Mouse (Mus musculus) kidney, embryonic 14.5 days (tissue): ENCODE results near the gene Plekha5. TPM values are rescaled to one million over a fixed set of nuclear protein-coding genes. Genes with fewer than 3 reads are reported as not detected.

Source experiments
- ATAC-seq: fragments of 200-750 bp; cut with Nextera tagmentation; 2 replicates; pipeline ENCODE4 v1.8.0; 2017; ENCODE audit warnings: moderate number of reproducible peaks, mild to moderate bottlenecking, moderate TSS enrichment, moderate library complexity; ENCODE audit not compliant: low FRiP score, low TSS enrichment
- H3K27ac ChIP-seq: fragments of 300-500 bp; sonication (generic); 2 replicates; pipeline ENCODE4 v1.5.1; 2014; ENCODE audit warnings: low read depth, mild to moderate bottlenecking, low read length, moderate library complexity, mixed read lengths
- H3K27me3 ChIP-seq: fragments of 300-500 bp; sonication (generic); 2 replicates; pipeline ENCODE4 v1.6.1; 2014; ENCODE audit warnings: mild to moderate bottlenecking, low read length; ENCODE audit not compliant: control insufficient read depth, insufficient read depth
- H3K36me3 ChIP-seq: fragments of 300-500 bp; sonication (generic); 2 replicates; pipeline ENCODE4 v1.6.1; 2014; ENCODE audit warnings: low read length, mixed read lengths; ENCODE audit not compliant: control insufficient read depth, insufficient read depth
- H3K4me1 ChIP-seq: fragments of 300-500 bp; sonication (generic); 2 replicates; pipeline ENCODE4 v1.6.1; 2014; ENCODE audit warnings: low read length, mixed read lengths; ENCODE audit not compliant: control insufficient read depth, insufficient read depth
- H3K4me2 ChIP-seq: fragments of 300-500 bp; sonication (generic); replicated peaks from 2 replicates; pipeline ENCODE4 v1.6.1; 2014; ENCODE audit warnings: low read depth, mild to moderate bottlenecking, low read length
- H3K4me3 ChIP-seq: fragments of 300-500 bp; sonication (generic); 2 replicates; pipeline ENCODE4 v1.5.1; 2014; ENCODE audit warnings: mild to moderate bottlenecking, low read length
- H3K9ac ChIP-seq: fragments of 300-500 bp; sonication (generic); 2 replicates; pipeline ENCODE4 v1.6.1; 2014; ENCODE audit warnings: low read depth, mild to moderate bottlenecking, low read length, moderate library complexity
- H3K9me3 ChIP-seq: fragments of 300-500 bp; sonication (generic); 2 replicates; pipeline ENCODE4 v1.6.1; 2016; ENCODE audit warnings: low read length; ENCODE audit not compliant: control insufficient read depth
- WGBS: fragments of 180-500 bp; shearing (Covaris S2); extraction: QIAGEN DNeasy Blood & Tissue Kit; methylation state at CpG from one replicate; pipeline ENCODE4 v1.1.7; 2014; 5-methylcytosine and 5-hydroxymethylcytosine counted together
- polyA plus RNA-seq: library from polyadenylated mRNA; unstranded; fragments of >200 nt; fragmentation: Nextera tagmentation; extraction: Ambion mirVana; gene quantifications from 2 replicates; pipeline ENCODE4 v1.2.1, GENCODE M21; 2014

Plekha5 gene
- polyA plus RNA-seq, 1 experiment from 2014 or later: 63.4 TPM

DNA sequence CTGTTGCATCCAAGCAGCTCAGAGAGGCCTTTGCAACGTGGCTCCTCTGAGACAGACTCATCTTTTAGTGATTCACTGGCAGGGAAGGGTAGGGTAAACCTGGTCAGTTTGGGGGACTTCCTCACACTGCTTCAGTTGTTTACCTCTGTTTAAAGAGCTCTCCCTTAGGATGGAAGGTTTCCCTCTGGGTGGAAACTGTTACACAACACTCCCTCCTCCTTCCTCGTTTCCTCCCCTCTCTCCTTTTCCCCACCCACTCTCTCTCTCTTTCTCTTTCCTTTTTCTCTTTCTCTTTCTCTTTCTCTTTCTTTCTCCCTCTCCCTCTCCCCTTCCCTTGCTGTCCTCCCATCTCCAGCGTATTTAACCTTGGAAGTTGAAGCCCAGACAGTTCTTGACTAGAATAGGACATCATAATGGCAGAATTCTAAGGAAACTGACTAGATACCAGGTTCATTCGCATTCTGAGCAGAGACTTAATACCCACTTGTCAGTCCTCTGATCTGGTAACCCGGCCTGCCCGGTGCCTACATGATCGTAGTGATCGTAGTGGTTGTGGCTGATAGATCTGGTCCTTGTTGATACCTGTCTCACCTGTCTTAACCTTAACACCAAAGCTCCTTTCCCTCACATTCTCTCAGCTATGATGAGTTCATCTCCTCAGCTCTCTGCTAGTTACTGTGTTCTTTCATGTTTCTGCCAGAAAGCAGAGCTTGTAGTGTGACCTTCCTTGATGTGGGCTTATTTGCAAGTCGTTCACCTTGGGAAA lies 137.5 kb downstream of the Plekha5 start:
- no peak overlapping the region; the same call in 1 of the 2 replicates for H3K9ac ChIP-seq
- H3K36me3 ChIP-seq: peaks cover 3% of the 10 kb centered on the region; the same call in 1 of the 2 replicates
- no peak for ATAC-seq
- H3K27me3 ChIP-seq: no peaks in the 10 kb centered on the region
- no peaks in the 10 kb centered on the region for H3K4me1 ChIP-seq
- H3K9me3 ChIP-seq: no peaks in the 10 kb centered on the region
- H3K4me3 ChIP-seq: no peak overlapping the region
- WGBS: 77% methylated on average over 9 of the region's 9 CpGs
- H3K27ac ChIP-seq: no peak overlapping the region
- H3K4me2 ChIP-seq: no peak overlapping the region

DNA sequence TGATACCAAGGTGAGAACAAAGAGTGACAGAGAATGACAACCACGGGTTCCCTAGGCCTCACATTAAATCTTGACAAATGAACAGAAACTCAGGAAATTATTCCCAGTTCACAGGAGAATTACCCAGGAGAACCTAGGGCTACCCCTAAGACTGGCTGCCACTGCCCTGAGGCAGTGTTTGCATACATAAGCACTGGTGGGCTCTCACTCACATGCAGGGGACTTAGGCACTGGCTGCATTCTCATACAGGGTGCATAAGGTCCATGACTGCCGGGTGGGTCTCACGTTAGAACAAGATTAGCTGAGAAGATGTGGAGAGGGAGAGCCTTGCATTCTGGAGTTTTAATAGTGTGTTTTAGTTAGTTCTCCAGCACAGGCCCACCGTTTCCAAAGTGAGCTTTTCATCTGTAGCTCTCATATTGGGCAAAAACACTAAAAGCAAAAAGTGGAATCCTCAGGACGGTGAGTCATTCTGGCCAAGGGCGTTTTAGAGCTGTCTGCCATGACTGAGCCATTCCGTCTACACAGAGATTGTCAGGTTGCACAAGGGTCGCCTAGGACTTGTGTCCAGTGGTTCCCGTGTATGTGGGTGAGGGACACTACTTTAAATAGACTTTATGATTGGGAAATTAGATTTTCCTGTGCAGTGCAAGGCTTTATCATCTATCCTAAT lies 138.2 kb downstream of the Plekha5 start:
- no peaks in the 10 kb centered on the region for H3K4me1 ChIP-seq
- no peak overlapping the region for H3K9ac ChIP-seq
- 81% methylated on average over 9 of the region's 9 CpGs for WGBS
- no peak overlapping the region for H3K4me2 ChIP-seq
- no peaks in the 10 kb centered on the region for H3K9me3 ChIP-seq
- peaks cover 3% of the 10 kb centered on the region; the same call in 1 of the 2 replicates for H3K36me3 ChIP-seq
- H3K27me3 ChIP-seq: no peaks in the 10 kb centered on the region
- ATAC-seq: no peak
- H3K27ac ChIP-seq: no peak overlapping the region
- H3K4me3 ChIP-seq: no peak overlapping the region

DNA sequence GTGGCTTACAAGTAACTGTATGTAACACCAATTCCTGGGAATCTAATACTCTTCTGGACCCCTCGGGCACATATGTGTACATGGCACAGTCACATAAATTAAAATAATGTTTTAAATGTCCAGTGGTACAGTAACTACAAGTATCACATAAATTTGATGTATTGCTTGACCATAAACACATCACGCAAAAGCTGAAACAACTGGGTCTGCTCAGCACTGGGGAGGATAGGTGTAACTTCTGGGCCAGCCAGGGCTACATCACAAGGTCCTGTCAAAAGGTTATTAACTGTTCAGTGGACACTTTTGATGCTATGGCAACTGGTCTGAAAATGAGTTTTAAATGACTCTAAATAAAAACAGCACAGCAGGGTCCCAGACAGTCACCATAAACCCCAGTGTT lies 143.3 kb downstream of the Plekha5 start:
- ATAC-seq: peak; percentile 75
- Histone ChIP-seq H3K4me1 (peaks cover 4% of the 10 kb centered on the region; the same call in 1 of the 2 replicates), H3K36me3 (peaks cover 20% of the 10 kb centered on the region), H3K4me2 (no peak overlapping the region), H3K4me3 (no peak overlapping the region), H3K9me3 (no peaks in the 10 kb centered on the region), H3K27ac (no peak overlapping the region), H3K27me3 (no peaks in the 10 kb centered on the region), H3K9ac (no peak overlapping the region)
- WGBS: 27% methylated on average over 2 of the region's 2 CpGs

DNA sequence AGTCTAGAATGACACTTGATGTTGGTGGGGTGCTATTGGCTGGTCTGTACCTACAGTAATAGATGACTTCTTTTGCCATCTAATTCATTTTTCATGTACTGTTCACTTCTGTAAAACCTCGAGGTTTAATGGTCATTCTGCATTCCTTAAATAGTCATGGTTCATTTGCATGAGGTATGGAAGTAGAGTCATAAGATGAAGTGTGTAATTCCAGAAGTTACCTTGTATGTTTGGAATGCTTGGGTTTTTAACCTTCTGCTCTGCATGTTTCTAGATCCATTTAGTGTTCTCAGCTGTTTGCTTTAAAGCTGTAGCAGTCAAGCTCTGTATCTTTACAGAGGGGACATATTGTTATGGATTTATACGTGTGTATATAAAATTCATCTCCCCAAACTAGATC lies 144.0 kb downstream of the Plekha5 start:
- Histone ChIP-seq H3K9me3 (no peaks in the 10 kb centered on the region), H3K27ac (no peak overlapping the region), H3K36me3 (peaks cover 26% of the 10 kb centered on the region), H3K4me1 (peaks cover 4% of the 10 kb centered on the region; the same call in 1 of the 2 replicates), H3K27me3 (no peaks in the 10 kb centered on the region), H3K9ac (no peak overlapping the region), H3K4me3 (no peak overlapping the region), H3K4me2 (no peak overlapping the region)
- WGBS: 58% methylated on average over 2 of the region's 2 CpGs
- no peak for ATAC-seq

DNA sequence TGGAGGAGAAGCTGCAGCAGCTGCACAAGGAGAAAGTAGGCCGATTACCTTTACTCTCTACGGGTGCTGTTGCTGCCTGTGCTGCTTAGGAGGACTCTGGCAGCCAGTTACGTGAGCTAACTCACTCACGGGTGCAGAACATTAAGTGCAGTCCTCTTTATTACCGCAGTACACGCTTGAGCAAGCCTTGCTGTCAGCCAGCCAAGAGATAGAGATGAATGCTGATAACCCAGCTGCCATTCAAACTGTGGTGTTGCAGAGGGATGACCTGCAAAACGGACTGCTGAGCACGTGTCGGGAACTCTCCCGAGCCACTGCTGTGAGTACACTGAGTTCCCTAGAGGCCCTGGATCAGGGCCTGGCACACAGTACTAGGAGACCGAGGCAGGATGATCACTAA lies 146.3 kb downstream of the Plekha5 start:
- peak; percentile 66; the same call in 1 of the 2 replicates for ATAC-seq
- Histone ChIP-seq H3K4me1 (peaks cover 4% of the 10 kb centered on the region; the same call in 1 of the 2 replicates), H3K4me3 (no peak overlapping the region), H3K9ac (peak overlapping the region; percentile 7; the same call in 1 of the 2 replicates), H3K4me2 (no peak overlapping the region), H3K27me3 (no peaks in the 10 kb centered on the region), H3K9me3 (no peaks in the 10 kb centered on the region), H3K36me3 (peaks cover 46% of the 10 kb centered on the region), H3K27ac (no peak overlapping the region)
- WGBS: 43% methylated on average over 11 of the region's 11 CpGs

DNA sequence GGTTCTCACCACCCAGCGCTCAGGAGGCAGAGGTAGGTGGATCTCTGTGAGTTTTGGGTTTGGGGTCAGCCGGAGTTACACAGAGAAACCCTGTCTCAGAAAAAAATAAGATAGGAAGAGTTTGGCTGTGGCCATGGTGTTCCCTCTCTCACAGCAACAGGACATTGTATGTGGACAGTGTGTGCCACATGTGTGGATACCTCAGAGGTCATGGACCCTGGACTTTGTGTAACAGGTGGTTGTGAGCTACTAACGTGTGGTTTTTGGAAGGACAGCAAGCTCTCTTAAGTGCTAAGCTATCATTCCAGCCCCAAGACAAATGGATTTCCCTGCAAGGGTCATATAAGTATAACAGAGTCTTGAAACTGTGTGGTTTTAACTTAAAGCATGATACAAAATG lies 151.1 kb downstream of the Plekha5 start:
- Histone ChIP-seq H3K9ac (no peak overlapping the region), H3K27ac (no peak overlapping the region), H3K9me3 (no peaks in the 10 kb centered on the region), H3K27me3 (no peaks in the 10 kb centered on the region), H3K4me2 (no peak overlapping the region), H3K4me1 (no peaks in the 10 kb centered on the region; the same call in 1 of the 2 replicates), H3K36me3 (peaks cover 57% of the 10 kb centered on the region), H3K4me3 (no peak overlapping the region)
- 87% methylated on average over 3 of the region's 3 CpGs for WGBS
- no peak for ATAC-seq

DNA sequence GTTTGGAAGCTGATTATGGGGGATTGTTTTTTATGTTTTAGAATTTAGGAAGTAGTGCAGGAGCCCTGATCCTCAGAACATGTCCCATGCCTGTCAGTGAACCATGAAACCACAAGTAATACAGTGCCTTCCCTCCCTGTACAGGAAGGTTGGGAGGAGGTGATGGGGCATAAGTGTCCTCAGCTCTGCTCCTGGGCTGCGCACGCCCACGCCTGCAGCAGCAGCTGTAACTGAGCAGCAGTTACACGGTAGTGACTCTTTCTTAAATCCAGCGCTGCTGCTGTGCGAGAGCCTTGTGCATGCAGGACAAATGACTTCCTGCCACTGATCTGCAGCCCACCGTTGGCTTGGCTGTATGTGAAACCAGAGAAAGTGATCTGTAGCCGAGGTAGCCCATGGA lies 152.3 kb downstream of the Plekha5 start:
- WGBS: 53% methylated on average over 8 of the region's 8 CpGs
- no peak overlapping the region for H3K9ac ChIP-seq
- no peaks in the 10 kb centered on the region for H3K9me3 ChIP-seq
- H3K27me3 ChIP-seq: no peaks in the 10 kb centered on the region
- H3K36me3 ChIP-seq: peaks cover 50% of the 10 kb centered on the region
- H3K27ac ChIP-seq: no peak overlapping the region
- H3K4me1 ChIP-seq: no peaks in the 10 kb centered on the region
- H3K4me3 ChIP-seq: no peak overlapping the region
- no peak; the same call in 1 of the 2 replicates for ATAC-seq
- H3K4me2 ChIP-seq: no peak overlapping the region

DNA sequence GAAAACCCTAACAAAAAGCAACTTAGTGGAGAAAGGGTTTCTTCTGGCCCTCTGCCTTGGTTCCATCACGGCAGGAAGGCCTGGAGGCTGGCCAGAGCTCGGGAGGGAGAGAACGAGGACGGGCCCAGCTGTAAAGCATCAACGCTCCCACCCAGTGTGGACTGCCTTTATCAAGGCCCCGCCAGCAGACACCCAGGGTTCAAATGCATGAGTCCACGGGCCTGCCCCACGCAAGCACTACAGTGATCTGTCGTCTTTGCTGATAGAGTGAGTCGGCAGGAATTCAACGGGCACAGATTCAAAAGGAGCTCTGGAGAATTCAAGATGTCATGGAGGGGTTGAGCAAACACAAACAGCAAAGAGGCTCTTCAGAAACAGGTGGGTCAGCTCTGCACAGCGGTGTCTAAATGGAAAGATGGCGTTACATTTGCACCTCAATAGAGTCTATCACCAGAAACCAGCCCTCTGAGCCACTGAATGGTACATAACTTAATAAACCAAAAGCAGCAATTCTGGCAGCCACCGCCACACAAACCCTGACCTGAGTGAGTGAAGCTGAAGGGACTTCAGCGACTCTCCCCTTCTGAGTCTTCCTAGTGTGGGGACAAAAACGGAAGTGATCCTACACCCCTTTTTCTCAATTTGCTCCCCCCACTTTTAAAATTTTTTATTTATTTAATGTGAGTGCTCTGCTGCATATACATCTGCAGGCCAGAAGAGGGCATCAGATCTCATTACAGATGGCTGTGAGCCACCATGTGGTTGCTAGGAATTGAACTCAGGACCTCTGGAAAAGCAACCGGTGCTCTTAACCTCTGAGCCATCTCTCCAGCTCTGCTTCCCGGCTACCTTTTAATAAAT lies 153.3 kb downstream of the Plekha5 start:
- ATAC-seq: peak; percentile 74
- Histone ChIP-seq H3K27ac (no peak overlapping the region), H3K9me3 (no peaks in the 10 kb centered on the region), H3K27me3 (no peaks in the 10 kb centered on the region), H3K4me2 (no peak overlapping the region), H3K4me1 (no peaks in the 10 kb centered on the region), H3K9ac (no peak overlapping the region), H3K36me3 (peaks cover 49% of the 10 kb centered on the region), H3K4me3 (no peak overlapping the region)
- WGBS: 65% methylated on average over 18 of the region's 18 CpGs
